Mouse (Mus musculus) MN1 (cell line): ENCODE data around the gene Cops4.

Experiments
- DNase-seq: peaks from one replicate; pipeline ENCODE4 v3.0.0-alpha.2; 2016; ENCODE audit warnings: low spot score

The Cops4 gene

DNA sequence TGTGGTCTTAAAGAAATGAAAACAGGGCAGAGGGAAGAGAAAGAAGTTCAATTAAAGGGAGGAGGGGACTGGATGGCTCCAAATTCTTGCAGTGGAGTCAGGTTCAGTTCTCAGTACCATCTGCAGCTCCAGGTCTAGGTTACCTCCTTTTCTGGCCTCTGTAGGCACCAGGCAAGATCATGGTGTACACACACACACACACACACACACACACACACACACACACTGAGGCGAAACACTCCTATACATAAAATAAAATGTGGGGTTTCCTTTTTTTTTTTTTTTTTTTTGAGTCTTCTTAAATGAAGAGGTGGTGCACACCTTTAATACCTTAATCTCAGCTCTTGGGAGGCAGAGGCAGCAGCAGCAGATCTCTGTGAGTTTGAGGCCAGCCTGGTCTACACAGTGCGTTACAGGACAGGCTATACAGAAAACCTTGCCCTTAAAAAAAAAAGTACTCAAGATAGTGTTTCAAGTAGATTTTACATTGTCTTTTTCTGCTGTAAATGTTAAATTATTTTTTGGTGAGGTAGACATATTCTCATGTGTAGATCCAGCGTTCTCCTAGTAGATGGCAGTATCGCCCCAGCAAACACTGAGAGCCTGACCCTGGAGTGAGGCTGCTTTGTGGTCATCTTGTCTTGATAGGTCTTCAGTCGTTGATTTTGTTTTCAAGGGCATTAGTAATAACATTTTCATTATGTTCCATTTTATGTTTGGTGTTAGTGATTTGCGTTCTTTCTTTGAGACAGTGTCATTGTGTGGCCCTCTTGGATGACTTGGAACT lies 28.4 kb downstream of the Cops4 start:
- peak; percentile 21 for DNase-seq

DNA sequence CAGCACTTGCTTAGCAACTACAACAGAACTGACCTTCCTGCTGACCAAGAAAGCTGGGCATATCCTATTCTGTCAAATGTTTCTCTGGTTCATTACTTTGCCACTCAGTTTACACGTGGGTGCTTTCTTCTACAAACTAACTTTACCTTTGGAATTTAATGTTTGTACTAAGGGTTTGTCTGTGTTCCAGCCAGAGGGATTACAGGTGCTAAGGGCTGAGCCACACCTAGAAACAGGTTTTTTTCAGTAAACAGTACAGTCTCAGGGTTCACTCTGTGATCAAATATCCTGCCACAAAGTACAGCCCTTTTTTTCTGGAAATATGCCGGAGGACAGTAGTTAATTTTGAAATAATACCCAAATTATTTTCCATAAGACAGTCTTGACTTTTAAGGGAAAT lies 30.1 kb downstream of the Cops4 start:
- no peak for DNase-seq

DNA sequence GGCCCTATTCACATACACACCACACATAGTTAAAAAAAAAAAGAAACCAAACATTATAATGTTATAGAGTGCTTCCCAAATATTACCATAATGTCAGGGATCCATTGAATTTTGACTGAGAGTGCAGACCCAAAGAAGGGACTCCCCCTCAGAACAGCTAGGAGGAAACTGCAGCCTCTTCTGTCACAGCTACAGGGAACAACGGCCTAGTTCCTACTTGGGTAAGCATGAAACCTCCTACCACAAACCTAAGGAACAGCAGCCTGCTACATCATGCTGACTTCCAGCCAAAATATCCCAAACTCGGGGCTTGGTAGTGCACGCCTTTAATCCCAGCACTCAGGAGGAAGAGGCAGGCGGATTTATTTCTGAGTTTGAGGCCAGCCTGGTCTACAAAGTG lies 31.2 kb downstream of the Cops4 start:
- no peak for DNase-seq

DNA sequence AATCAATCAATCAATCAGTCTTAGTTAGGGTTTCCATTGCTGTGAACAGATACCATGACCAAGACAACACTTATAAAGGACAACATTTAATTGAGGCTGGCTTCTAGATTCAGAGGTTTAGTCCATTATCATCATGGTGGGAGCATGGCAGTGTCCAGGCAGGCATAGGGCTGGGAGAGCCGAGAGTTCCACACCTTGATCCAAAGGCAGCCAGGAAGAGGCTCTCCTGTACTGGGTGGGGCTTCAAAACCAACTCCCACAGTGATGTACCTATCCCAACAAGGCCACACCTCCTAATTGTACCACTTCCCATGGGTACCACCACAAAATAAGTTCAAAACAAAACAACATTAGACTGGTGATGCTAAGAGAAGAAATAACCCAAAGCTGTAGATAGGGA lies 32.0 kb downstream of the Cops4 start:
- no peak for DNase-seq

DNA sequence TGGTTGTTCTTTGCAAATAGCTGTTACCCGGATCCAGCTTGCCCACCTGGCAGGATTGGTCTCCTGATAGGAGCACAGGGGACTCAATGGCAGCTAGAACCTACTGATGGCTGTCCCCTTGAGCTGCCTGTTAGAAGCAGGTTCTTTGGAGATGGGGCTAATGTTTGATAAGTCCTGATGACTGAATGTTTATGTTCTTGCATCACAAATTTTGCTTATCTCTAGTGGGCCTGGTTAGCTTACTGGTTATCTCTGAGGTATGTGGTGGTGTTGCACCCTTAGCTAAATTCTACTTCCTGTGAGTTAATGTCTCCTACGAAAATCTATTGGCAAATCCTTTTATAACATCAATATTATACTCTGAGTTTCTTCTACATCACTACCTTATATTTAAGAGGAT lies 33.8 kb downstream of the Cops4 start:
- DNase-seq = no peak

DNA sequence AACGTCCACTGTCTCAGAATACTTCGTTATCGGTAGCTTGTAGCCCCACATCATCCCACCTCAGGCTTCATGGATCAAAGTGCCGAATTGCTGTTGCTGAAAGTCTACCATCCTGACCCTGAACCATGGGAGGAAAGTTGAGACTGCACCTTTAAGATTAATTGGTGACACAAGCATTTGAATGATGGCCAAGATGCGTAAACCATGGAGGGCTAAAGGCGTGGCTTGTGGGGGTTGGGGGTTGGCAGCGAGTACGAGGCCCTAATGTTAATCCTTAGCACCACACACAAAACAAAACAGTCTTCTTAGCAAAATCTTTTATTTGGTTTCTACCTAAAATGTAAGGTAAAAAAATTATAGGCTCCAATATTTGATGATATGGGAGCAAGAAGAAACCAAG lies 35.3 kb downstream of the Cops4 start:
- peak; percentile 37 for DNase-seq

DNA sequence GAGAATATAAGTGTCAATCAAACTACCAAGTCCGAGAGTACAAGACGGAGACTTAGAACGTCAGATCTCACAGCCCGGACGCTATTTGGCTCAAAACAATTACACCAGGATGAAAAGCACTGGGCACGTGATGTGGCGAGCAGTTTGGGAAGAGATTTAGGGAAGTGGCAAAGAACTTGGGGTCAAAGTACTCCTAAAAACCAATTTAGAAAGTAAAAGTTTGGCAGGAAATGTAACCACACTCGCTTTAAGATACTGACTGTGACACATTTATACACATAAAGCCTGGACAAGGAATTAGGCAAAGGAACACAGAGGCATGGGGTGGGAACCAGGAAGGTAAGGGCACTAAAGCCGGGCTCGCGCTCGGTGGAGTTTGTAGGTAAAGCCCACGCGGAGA lies 38.9 kb downstream of the Cops4 start:
- no peak for DNase-seq

DNA sequence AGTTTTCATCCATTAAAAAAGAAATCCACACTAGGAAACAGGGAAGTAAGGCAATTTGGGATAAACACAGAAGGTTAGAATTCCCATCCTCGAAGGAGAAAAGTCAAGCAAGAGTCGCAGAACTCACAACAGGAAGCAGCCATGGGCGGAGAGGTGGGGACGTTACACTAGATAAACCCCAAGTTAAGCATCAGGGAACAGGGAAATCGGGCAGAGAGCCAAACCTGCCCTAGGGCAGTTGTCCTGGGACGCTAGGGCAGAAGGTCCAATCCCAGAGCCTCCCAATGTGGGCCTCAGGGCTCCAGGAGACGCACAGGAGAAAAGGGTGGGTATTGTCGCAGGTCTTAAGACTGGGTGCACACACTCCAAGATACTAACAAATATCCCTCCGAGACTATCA lies 39.4 kb downstream of the Cops4 start:
- no peak for DNase-seq

DNA sequence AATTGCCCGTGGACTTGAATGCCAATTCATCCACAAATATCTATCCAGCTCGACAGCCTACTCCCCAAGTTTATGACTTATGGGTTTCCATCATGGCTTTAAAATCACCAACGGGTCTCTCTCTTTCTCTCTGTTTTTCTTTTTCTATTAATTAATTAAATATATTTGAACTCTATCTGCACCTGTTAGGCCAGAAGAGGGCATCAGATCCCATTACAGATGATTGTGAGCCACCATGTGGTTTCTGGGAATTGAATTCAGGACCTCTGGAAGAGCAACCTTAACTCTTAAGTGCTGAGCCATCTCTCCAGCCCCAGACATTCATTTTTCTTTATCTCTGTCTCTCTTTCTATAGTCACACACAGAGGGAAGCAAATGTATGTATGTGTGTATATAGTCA lies 40.7 kb downstream of the Cops4 start:
- DNase-seq = no peak

DNA sequence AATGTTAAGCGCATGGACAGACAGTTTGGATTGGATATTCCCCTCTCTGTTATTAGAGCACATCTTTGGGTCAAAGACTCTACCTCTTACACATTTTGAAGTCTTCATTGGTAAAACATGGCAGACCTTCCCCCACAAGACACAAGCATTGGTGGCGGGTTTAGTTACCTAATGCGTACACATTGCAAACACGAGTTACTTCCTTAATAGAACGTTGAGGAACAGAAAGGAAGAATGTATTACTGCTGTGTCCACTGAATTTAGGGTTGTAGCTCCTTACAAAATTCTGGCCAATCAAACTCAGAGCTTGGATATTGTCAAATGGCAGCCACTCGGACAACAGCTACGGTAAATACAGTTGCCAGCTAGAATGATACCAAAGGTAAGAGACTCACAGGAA lies 41.2 kb downstream of the Cops4 start:
- DNase-seq = no peak

DNA sequence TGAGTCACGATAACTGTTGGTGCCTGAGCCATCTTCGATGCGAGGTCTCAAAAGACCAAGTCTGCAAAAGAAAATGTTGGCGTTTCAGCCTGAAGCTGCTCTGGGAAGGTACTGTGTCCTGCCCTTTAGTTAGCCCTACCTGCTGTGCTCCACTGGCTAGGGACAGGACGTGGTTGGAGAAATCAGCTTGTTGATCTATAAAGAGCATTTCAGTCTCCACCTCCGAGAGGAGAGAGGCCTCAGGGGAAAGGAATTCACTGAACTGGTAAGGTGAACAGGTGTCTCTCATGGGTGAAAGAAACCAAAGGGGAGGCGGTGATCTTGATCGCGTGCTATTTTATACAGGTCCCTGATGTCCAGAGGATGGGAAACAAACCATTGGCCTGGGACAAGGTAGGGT lies 44.6 kb downstream of the Cops4 start:
- no peak for DNase-seq

DNA sequence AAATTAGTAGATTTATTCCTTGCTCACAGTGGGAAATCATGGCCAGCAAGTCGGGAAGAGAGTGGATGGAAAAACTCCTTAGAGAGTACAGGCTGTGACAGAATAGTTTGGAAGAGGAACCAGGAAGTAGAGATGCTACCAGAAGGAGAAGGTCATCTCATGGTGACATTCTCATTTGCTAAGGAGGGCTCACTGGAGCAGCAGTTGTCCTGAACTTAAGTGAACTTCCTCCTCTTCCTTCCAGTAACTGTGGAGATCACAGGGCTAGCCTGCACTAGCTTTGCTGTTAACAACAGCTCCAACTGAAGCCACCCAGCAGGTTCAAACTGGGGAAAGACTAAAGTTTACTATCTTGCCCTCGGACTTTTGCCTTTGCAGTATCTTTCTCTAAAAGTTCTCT lies 48.7 kb downstream of the Cops4 start:
- DNase-seq = no peak

DNA sequence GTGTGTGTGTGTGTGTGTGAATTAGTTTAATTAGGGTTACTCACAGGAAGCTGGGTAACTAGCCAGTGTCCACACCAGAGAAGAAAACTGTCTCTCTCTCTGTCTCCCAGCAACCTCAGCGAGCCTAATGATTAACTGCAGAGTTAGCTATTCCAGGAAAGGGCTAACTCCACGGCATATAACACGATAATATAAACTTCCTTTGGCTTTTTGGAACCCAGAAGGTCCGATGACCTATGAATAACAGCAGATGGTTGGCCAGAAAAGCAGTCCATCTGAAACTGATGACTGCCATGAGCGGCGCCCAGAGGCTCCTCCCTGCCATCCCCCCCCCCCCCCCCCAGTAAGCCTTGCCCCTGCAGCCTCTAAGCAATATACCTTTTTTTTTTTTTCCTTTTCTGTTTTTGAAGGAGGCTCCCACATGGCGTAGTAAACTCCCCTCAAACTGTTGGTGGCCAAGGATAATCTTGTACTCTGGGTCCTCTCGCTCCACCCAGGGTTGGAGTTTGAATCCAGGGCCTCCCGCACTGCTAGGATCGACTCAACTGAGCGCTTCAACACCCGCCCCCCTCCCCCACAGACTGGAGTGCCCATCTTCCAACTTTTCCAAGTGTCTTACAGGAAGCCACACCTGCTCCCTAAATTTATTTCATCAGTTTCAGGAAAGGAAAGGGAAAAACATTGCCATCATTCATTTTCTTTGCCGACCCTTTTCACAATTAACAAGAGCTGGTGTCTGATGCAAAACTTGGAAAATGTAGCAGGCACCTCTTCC lies 49.3 kb downstream of the Cops4 start:
- no peak for DNase-seq

DNA sequence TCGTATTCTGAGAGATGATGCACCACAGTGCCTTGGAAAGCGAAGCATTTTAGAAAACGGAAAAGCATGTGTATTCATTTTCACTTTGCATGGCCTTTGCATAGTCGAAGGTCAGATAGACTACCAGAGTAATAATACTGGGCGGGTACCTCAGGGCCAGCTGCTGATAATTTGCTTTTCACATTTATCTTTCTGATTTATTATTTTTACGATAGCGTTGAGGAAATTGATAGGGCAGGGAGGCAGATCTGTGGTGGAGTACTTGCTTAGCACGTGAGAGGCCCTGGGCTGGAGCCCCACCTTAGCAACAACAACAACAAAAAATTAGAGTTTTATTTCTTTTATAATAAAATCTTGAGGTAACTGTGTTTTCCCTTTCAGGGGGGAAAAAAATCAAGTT lies 50.1 kb downstream of the Cops4 start:
- DNase-seq = no peak

DNA sequence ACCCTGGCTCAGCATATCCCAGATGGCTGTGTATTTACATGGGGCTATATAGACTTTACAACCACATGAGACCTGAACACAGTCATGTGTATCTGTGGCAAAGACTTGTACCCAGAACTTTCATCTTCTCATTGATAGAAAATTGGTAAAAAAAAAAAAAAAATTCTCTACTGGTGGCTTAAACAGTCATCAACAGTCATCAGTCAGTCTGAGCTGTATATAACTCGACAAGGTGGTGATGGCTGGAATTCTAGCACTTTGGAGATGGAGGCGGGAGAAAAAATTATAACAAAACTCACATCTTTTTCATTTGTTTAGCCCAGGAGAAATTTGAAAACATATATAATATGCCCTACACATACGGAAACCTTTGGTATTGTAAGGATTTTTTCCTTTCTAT lies 50.7 kb downstream of the Cops4 start:
- no peak for DNase-seq

DNA sequence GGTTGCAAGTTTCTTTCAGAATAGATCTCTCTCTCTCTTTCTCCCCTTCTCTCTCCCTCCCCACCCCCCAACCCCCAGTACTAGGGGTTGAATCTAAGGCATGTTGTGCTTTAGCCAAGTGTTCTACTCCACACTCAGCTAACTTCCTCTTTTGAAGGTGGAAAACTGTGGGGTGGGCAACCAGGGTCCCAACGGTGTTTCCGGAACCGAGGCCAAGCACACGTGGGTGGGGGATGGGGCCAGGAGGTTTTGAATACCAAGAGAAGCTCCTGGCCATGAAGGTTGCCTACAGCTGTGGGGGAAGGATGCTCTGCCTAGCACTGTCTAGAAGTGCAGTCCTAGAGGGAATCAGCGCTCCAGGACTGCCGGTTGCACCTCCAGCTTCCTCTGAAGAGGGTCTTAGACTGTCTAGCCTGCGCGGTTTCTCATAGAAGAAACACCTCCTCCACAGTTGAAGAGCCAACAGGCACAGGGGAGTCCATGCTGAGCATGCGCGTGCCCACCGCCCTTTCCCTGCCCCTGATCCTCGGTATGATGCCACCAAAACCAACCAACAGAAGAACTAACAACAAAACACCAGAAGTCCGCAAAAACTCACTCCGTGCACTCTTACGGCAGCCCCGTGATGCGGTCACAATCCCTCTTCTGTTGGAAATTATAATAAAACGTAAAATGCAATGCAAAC lies 51.3 kb downstream of the Cops4 start:
- DNase-seq = no peak

DNA sequence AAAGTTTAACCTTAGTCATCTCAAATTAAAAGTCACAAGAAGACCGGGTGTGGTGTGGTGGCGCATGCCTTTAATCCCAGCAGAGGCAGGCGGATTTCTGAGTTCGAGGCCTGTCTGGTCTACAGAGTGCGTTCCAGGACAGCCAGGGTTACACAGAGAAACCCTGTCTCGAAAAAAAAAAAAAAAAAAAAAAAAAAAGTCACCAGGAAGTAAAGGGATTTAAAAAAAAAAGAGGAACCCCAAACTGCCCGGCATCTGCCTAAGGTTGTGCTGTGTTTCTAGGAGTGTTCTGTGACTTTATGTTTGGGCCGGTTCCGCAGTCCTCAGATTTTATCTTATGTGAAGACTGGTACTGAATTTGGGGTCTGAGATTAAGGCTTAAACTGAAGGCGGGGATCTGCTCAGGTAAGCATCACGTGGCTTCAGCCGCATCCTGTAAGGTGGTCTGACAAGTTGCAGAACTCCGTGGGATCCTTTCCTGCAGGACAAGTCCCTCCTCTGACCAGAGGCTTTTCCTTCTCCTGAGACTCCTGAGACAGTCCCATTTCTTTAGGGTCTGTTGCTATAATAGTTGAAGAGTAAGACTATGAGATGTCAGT lies 52.0 kb downstream of the Cops4 start:
- no peak for DNase-seq

DNA sequence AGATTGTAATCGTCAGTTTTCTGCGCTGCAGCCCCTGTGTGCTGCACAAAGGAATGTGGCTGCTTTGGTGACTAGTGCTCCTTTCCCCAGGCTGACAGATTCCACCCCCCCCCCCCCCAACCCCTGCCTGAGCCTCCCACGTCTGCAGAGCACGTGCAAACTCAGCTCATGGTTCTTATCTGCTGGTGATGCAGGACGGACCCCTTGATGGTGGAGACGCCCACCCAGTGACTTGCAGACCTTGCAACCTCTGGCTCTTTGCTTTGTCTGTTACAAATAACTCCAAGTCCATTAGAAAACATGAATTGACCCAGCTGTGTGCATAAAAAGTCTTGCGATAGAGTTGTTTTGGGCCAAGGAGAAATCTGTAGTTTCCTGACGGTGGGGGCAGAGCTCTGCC lies 52.6 kb downstream of the Cops4 start:
- DNase-seq = no peak

DNA sequence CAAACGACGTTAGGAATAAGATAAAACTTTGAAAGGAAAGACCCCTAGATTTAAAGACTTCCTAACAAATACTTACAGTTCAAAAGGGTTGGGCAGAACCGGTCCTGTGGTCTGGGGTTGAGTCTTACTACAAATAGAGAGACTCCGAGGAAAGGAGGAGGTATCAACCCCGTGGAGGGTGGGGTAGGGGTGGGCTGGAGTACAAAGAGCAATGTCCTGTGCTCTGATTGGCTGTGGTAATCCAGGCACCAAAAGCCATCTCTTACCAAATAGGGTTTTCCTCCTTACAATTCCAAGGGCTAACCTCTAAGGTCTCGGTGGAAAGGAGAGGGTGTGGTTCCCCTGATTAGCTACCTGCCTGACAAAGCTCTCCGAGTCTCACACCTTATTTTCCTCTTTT lies 54.0 kb downstream of the Cops4 start, which contains the start of gene Plac8:
Plac8 (minus strand) TSS at position 177 of the 400 bp plus-strand sequence.
- DNase-seq = no peak

DNA sequence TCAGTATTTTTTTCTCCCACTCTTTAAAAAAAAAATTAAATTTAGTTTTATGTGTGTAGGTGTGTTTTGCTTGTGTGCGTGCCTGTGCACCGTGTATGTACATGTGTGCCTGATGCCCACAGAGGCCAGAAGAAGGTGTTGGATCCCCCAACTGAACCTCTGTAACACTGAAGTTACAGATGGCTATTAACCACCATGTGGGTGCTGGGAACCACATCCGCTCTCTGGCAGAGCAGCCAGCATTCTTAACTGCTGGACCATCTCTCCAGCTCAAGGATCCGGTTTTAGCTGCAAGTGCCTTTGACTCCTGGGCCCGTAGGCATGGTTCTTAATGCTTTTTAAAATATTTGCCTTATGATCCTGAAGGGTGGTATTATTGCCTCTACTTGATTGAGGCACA lies 55.1 kb downstream of the Cops4 start:
- no peak for DNase-seq

DNA sequence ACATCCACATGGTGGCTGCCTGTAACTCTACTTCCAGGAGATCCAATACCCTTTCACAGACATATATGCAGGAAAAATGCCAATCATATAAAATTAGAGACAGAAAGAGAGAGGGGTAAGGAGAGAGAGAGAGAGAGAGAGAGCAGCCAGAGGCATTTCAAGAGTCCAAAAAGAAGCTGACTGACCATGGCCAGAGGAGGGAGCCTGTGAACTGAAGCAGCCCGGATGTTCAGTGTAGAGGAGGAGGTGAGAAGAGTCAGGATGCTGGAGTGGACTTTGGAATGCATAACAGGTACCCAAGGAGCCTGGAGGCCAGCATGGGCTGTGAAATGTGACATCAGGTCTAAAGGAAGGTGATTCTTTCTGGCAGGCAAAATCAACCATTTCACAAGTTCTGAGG lies 56.7 kb downstream of the Cops4 start:
- no peak for DNase-seq

DNA sequence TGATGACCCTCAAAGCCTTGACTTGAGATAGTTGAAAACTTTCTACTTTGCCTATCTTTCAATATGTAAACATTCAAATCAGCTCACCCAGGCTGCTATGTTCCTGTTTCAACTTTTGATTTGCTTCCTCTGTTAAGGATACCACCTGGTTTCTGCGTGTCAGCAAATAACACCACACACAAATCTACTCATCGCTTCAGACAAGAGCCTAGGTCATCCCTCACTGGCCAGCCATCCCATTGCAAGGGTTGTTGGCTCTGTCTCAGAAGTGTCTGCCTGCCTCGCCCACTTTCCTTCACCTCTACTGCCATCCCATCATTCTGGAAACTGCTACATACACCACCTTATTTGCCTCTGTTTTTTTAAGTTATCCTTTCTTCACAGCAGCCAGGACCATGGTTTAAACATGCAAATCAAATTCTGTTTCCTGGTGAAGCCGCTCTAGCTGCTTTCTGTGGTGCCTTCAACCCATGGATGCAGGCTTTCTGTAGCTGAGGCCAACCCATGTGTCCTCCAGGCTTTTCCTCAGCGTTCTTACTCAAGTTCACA lies 60.8 kb downstream of the Cops4 start:
- DNase-seq = no peak
